Mouse (Mus musculus) lung, postnatal 0 days (tissue): ENCODE results near the gene L3mbtl1.

Experiments used
- CTCF ChIP-seq: IDR thresholded peaks from 2 replicates; pipeline ENCODE4 v1.5.1; 2016; ENCODE audit warnings: antibody characterized with exemption, mild to moderate bottlenecking
- EP300 ChIP-seq: IDR thresholded peaks from 2 replicates; pipeline ENCODE4 v1.6.1; 2016; ENCODE audit warnings: antibody characterized with exemption, mild to moderate bottlenecking, control low read depth

DNA sequence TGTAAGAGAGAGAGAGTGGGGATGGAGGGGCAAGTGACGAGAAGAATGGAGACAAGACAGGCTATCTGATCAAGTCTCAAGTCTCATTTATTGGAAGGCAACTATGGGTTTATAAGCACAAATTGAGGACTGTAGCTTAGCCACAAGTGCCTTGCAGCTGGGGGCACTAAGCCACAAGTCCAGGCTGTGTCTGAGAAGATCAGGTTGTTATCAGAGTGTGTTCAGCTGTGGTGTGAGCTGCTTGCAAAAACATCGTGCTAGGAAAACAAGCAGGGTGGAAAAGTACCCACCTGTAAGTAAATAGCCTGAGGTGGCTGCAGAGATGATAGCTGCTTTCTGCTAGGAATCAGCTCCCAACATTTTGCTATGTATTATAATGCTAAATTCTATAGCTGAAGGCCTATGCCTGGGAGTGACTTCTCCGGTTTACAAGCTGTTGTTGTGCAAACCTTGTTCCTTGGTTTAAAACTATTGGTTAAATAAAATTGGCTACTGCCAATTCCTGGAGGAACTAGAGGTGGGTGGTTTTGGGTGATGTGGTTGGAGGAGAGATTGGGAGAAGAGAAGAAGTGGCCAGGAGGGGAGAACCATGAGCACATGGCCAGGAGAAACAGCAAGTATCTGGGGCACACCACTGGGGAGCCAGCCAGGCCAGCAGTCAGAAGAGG, 15.2 kb upstream of the L3mbtl1 start:
- TF ChIP-seq EP300: no peak
- TF ChIP-seq CTCF: no peak
